Mouse (Mus musculus) intestine, embryonic 16.5 days (tissue): ENCODE data around the gene Ybey. TPM values are rescaled to one million over a fixed set of nuclear protein-coding genes. Genes with fewer than 3 reads are reported as not detected.

Source experiments
- ATAC-seq: fragments of 200-750 bp; cut with Nextera tagmentation; 2 replicates; pipeline ENCODE4 v1.8.0; 2017; ENCODE audit warnings: moderate TSS enrichment, moderate library complexity
- H3K27ac ChIP-seq: fragments of 300-500 bp; sonication (generic); 2 replicates; pipeline ENCODE4 v1.5.1; 2014; ENCODE audit warnings: mild to moderate bottlenecking, low read length
- H3K27me3 ChIP-seq: fragments of 300-500 bp; sonication (generic); replicated peaks from 2 replicates; pipeline ENCODE4 v1.6.1; 2014; ENCODE audit warnings: low read length, control low read depth, mixed read lengths; ENCODE audit not compliant: control insufficient read depth, insufficient read depth
- H3K36me3 ChIP-seq: fragments of 300-500 bp; sonication (generic); 2 replicates; pipeline ENCODE4 v1.6.1; 2014; ENCODE audit warnings: low read length, control low read depth; ENCODE audit not compliant: control insufficient read depth, insufficient read depth
- H3K4me1 ChIP-seq: fragments of 300-500 bp; sonication (generic); 2 replicates; pipeline ENCODE4 v1.6.1; 2014; ENCODE audit warnings: low read length, control low read depth, mixed read lengths; ENCODE audit not compliant: control insufficient read depth, insufficient read depth
- H3K4me2 ChIP-seq: fragments of 300-500 bp; sonication (generic); 2 replicates; pipeline ENCODE4 v1.6.1; 2014; ENCODE audit warnings: low read depth, low read length, control low read depth
- H3K4me3 ChIP-seq: fragments of 300-500 bp; sonication (generic); 2 replicates; pipeline ENCODE4 v1.5.1; 2014; ENCODE audit warnings: mild to moderate bottlenecking, low read length
- H3K9ac ChIP-seq: fragments of 300-500 bp; sonication (generic); 2 replicates; pipeline ENCODE4 v1.6.1; 2014; ENCODE audit warnings: low read depth, low read length
- H3K9me3 ChIP-seq: fragments of 300-500 bp; sonication (generic); 2 replicates; pipeline ENCODE4 v1.6.1; 2016; ENCODE audit warnings: low read length, control low read depth; ENCODE audit not compliant: control insufficient read depth
- WGBS: fragments of 180-500 bp; shearing (Covaris S2); extraction: QIAGEN DNeasy Blood & Tissue Kit; methylation state at CpG from one replicate; pipeline ENCODE4 v1.1.7; 2014; 5-methylcytosine and 5-hydroxymethylcytosine counted together
- polyA plus RNA-seq: library from polyadenylated mRNA; unstranded; fragments of >200 nt; fragmentation: Nextera tagmentation; extraction: Ambion mirVana; gene quantifications from 2 replicates; pipeline ENCODE4 v1.2.1, GENCODE M21; 2015

Gene Ybey
- 5.5 TPM in 2 replicates for polyA plus RNA-seq

GRCm38 (mm10) chr10:76468203-76469162 is at the start of gene Ybey, which contains the start of gene Mcm3ap:
Gene Ybey (minus strand): TSS chr10:76469114.
Gene Mcm3ap (plus strand): TSS chr10:76468927.
- Histone ChIP-seq H3K27ac (peak within 1 kb of the TSS; percentile 84), H3K36me3 (peaks cover 7% of the 10 kb centered on the region; the same call in 1 of the 2 replicates), H3K9me3 (no peaks in the 10 kb centered on the region), H3K4me1 (no peaks in the 10 kb centered on the region), H3K9ac (peak within 1 kb of the TSS; percentile 93), H3K4me3 (peak within 1 kb of the TSS; percentile 88), H3K4me2 (peak within 1 kb of the TSS; percentile 59), H3K27me3 (no peaks in the 10 kb centered on the region)
- ATAC-seq = peak; percentile 98
- 1% methylated on average over 55 of the region's 55 CpGs for WGBS

DNA sequence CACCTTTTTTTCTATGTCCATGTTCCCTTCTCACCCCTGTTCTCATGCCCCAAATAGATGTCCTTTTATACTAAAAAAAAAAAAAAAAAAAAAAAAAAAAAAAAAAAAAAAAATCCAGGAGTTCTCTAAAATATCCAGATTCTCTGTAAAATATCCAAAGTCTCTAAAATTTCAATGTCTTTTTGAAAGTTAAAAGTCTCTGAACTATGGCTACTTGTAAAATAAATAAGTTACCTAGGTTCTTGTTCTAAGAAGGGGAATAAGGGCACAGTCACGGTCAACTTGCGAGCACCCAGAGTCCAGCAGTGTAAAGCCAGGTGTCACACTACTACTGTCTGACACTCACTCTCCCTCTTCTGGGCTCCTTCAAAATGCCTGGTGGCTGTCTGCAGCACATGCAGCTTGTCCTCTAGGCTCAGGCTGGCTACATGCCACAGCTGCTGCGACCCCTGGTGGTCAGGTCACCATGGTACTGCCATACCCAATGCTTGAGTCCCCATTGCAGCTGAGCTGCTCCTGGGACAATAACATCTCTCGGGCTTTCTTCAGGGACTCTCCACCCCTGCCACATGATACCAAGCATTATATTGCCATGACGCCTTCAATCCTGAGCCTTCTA is 44.2 kb upstream of the Ybey start:
- no peak overlapping the region for H3K4me2 ChIP-seq
- no peak overlapping the region for H3K4me3 ChIP-seq
- H3K36me3 ChIP-seq = peaks cover 14% of the 10 kb centered on the region
- H3K27me3 ChIP-seq = no peaks in the 10 kb centered on the region
- 51% methylated on average over 5 of the region's 5 CpGs for WGBS
- H3K4me1 ChIP-seq = no peaks in the 10 kb centered on the region
- H3K27ac ChIP-seq = no peak overlapping the region
- no peaks in the 10 kb centered on the region for H3K9me3 ChIP-seq
- no peak overlapping the region for H3K9ac ChIP-seq
- ATAC-seq = peak; percentile 82

DNA sequence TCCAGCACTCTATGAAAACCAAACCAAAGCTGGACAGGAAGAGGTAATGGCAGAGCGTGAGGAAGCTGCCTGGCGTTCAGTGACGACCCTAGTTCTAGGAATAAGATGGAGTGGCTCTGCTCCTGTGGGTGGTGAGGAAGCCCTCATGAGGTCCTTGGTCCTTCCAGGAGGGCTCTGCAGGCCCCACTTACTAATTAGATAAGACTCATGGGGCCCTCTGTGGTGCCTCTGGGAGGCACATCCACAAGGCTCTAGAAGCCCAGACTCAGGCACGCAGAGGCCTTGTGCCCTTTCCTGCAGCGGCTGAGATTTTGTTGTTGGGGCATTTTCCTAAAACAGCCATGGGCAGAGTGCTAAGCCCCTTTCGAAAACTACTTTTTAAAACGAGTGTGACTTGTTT is 37.0 kb upstream of the Ybey start:
- Histone ChIP-seq H3K4me3 (no peak overlapping the region), H3K36me3 (peaks cover 14% of the 10 kb centered on the region), H3K4me1 (no peaks in the 10 kb centered on the region), H3K9me3 (no peaks in the 10 kb centered on the region), H3K9ac (no peak overlapping the region), H3K27ac (no peak overlapping the region), H3K27me3 (no peaks in the 10 kb centered on the region), H3K4me2 (no peak overlapping the region)
- 94% methylated on average over 7 of the region's 7 CpGs for WGBS
- ATAC-seq = no peak

DNA sequence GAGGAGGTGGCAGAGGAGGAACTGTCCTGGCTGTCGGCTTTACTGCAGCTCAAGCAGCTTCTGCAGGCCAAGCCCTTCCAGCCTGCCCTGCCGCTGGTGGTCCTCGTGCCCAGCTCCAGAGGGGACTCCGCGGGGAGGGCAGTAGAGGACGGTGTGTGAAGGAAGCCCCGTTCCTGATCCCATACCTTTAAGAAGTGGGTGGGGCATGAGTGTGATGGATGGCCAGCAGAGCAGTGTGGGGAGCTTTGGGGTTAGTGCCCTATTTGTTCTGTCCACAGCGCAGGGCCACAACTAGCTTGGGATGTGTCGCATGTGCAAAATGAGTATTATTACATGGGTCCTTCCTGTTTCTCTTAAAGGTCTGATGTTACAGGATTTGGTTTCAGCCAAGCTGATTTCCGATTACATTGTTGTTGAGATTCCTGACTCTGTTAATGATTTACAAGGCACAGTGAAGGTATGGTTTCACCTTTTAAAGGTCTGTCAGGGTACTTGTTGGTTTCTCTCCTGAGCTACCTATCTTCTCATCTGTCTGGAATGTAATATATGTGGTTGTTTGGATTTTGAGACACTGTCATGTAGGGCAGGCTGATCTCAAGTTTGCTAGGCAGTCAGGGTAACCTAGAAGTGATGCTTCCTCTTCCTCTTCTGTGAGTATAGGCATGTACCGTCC is 35.5 kb upstream of the Ybey start:
- WGBS = 54% methylated on average over 11 of the region's 11 CpGs
- Histone ChIP-seq H3K36me3 (peaks cover 8% of the 10 kb centered on the region), H3K4me1 (no peaks in the 10 kb centered on the region), H3K9me3 (no peaks in the 10 kb centered on the region), H3K27ac (no peak overlapping the region), H3K9ac (no peak overlapping the region), H3K4me2 (no peak overlapping the region), H3K27me3 (no peaks in the 10 kb centered on the region), H3K4me3 (no peak overlapping the region)
- peak; percentile 81 for ATAC-seq

- H3K4me3 ChIP-seq = no peak overlapping the region
- no peaks in the 10 kb centered on the region for H3K4me1 ChIP-seq
- no peak overlapping the region for H3K9ac ChIP-seq
- no peak for ATAC-seq
- H3K27me3 ChIP-seq = no peaks in the 10 kb centered on the region
- peaks cover 13% of the 10 kb centered on the region; the same call in 1 of the 2 replicates for H3K36me3 ChIP-seq
- H3K27ac ChIP-seq = no peak overlapping the region
- no peak overlapping the region for H3K4me2 ChIP-seq
- WGBS = 89% methylated on average over 4 of the region's 4 CpGs
- H3K9me3 ChIP-seq = no peaks in the 10 kb centered on the region
These were observed 28.6 kb upstream of the Ybey start for GRCm38 (mm10) chr10:76497522-76497921.

DNA sequence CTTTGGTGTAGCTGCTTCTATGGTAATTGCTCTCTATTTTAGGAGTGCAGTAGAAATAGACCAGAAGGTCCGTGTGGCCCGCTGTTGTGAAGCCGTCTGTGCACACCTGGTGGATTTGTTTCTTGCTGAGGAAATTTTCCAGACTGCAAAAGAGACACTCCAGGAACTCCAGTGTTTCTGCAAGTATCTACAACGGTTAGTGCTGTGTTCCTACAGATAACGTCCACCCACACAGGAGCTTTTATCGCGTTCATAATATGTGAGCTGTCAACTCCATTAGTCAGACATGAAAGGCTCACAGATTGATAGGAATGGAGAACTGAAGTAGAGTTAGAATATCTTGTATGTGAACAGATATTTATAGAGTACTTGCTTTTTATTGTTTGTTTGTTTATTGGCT is 27.5 kb upstream of the Ybey start:
- Histone ChIP-seq H3K4me1 (no peaks in the 10 kb centered on the region), H3K36me3 (peaks cover 17% of the 10 kb centered on the region), H3K27ac (no peak overlapping the region), H3K4me3 (no peak overlapping the region), H3K9me3 (no peaks in the 10 kb centered on the region), H3K27me3 (no peaks in the 10 kb centered on the region), H3K4me2 (no peak overlapping the region), H3K9ac (no peak overlapping the region)
- 95% methylated on average over 7 of the region's 7 CpGs for WGBS
- ATAC-seq = no peak

DNA sequence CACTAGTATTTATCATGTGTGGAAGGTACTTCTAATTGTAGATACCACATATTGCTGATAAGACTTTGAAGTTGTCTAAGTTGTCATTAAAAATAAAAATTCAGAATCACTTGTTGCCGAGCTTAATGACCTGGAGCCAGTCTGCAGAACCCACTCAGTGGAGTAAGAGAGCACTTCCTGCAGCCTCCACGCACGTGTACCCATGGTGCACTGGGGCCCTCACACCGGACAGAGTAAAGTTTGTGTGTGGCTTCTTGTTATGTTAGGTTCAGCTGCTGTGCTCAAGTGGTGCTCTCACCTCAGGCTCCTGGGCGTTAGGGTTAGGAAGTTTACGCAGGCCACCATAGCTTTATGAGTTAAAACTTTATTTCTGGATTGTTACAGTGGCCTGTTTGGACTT is 26.6 kb upstream of the Ybey start:
- Histone ChIP-seq H3K36me3 (peaks cover 21% of the 10 kb centered on the region), H3K27me3 (no peaks in the 10 kb centered on the region), H3K9me3 (no peaks in the 10 kb centered on the region), H3K4me1 (no peaks in the 10 kb centered on the region), H3K27ac (no peak overlapping the region), H3K4me3 (no peak overlapping the region), H3K4me2 (no peak overlapping the region), H3K9ac (no peak overlapping the region)
- WGBS = 92% methylated on average over 6 of the region's 6 CpGs
- ATAC-seq = no peak

DNA sequence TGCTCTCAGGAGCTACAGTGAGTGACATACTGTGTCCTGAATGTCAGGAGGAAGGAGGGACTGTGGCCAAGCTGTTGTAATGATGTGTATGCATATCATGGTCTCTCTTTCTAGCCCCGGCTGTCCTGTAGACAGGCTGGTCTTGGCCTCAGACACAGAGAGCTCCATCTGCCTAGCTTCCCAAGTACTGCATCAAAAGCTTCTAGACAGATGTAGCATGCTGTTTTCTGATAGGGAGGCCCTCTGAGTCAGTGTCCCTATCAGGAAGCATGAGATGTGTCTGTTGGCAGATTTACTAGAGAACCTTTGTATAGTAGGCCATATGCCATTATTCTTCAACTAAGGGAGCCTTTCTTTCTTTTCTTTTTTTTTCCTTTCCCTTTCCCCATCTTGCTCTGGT is 24.6 kb upstream of the Ybey start:
- H3K4me1 ChIP-seq = no peaks in the 10 kb centered on the region
- H3K9ac ChIP-seq = no peak overlapping the region
- H3K4me3 ChIP-seq = no peak overlapping the region
- no peak for ATAC-seq
- WGBS = 89% methylated on average over 1 of the region's 1 CpGs
- H3K4me2 ChIP-seq = no peak overlapping the region
- no peaks in the 10 kb centered on the region for H3K9me3 ChIP-seq
- no peaks in the 10 kb centered on the region for H3K27me3 ChIP-seq
- no peak overlapping the region for H3K27ac ChIP-seq
- H3K36me3 ChIP-seq = peaks cover 30% of the 10 kb centered on the region

DNA sequence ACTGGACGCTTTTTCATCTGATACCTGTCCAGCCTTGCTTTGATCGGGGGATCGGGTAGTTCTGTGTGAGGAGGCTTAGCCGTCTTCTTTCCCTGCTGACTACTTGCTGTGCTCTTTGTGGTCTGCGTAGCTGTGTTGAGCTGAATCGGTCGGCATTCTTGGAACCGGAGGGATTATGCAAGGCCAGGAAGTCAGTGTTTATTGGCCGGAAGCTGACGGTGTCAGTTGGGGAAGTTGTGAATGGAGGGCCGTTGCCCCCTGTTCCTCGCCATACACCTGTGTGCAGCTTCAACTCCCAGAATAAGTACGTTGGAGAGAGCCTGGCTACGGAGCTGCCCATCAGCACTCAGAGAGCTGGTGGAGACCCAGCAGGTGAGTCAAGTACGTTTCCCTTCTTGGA is 20.3 kb upstream of the Ybey start:
- H3K27me3 ChIP-seq = no peaks in the 10 kb centered on the region
- no peak for ATAC-seq
- no peaks in the 10 kb centered on the region for H3K9me3 ChIP-seq
- H3K4me3 ChIP-seq = no peak overlapping the region
- no peak overlapping the region for H3K9ac ChIP-seq
- no peak overlapping the region for H3K4me2 ChIP-seq
- 87% methylated on average over 15 of the region's 15 CpGs for WGBS
- no peaks in the 10 kb centered on the region for H3K4me1 ChIP-seq
- peaks cover 27% of the 10 kb centered on the region for H3K36me3 ChIP-seq
- H3K27ac ChIP-seq = no peak overlapping the region
